Mouse (Mus musculus): ENCODE measurements at regions not wholly inside any gene's neighbourhood (a gene's known extent, or its start where the extent isn't known, plus 50 kb on each side); places are given as distances from the start of the nearest gene placed in this dataset.
A peak's percentile ranks its signal among the peaks of the same experiment; 100 is the strongest.

DNA sequence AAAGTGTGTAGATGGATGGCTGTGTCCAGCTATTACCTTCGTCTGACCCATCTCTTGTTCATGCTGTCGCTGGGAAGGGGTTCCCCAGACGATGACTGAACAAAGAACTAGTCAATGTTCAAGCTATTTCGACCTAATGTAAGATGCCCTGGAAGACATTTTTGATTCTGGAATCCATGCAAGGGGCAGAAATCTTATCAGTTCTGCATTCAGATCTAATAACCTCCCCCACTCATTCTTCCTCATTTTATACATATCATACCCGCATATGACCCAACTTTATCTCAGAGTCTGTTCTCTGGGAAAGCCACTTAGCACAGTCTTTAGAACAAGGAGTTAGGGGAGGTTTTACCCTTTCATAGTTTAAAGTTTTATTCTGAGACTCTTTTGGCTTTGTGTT, 52.2 kb upstream of the 2310009B15Rik start:
- no peak overlapping the region for H3K27ac ChIP-seq (ENCODE audit: control insufficient read depth, insufficient read depth, low read depth, low read length, poor library complexity)
- H3K4me1 ChIP-seq (ENCODE audit: control insufficient read depth, insufficient read depth, low read length): no peaks in the 10 kb centered on the region; the same call in 1 of the 2 replicates
- no peak overlapping the region for H3K4me3 ChIP-seq (replicated peaks; ENCODE audit: control insufficient read depth, low read depth, low read length)
- TF ChIP-seq CTCF (IDR thresholded peaks at IDR 0.05; ENCODE audit: control insufficient read depth, insufficient read depth, low read length) (no peak), POLR2A (IDR thresholded peaks at IDR 0.05; ENCODE audit: borderline replicate concordance, control insufficient read depth, low read depth, low read length) (no peak)
- 65% methylated on average over 5 of the region's 5 CpGs for WGBS

DNA sequence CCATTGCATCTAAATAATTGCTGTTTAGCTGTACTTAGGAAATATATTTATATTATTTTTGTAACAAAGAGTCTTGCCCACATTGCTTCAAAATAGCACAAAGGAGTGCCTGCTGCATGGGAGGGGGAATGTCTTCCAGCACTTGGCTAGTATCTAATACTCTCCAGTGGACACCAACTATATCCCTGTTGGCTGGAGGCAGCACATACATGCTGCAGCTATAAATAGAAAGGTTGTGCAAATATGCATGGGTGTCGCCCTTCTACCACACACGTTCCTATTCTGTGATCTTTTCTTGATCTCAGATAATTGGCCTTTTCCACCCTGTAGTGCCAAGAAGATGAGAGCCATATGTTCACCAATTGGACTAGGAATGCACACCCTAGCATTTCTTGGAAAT, 53.0 kb upstream of the 2310009B15Rik start:
- 20% methylated on average over 2 of the region's 2 CpGs for WGBS
- H3K27ac ChIP-seq (ENCODE audit: control insufficient read depth, insufficient read depth, low read depth, low read length, poor library complexity): no peak overlapping the region

DNA sequence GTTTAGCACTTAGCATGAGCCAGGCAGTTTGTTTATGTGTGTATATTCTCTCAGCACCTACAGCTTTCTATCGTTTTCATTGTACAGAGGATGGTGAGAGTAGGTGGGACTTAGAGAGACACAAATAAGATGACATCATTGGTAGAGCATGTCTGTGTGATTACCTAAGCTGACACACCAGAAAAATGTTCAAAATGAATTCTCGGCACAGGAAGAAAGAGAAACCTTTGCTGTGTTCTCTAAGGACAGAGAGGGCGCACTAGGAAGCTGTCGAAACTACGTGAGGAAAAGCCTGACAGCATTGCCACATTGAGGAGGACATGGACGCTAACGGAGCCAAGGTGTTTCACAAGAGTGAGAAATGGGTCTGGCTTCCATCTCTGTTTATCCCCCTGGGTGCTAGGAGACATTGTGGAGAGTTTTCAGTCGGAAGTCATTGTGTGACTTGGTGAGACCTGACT, 51.0 kb upstream of the Dennd1b start:
- TF ChIP-seq POLR2A (IDR thresholded peaks at IDR 0.05; ENCODE audit: borderline replicate concordance, control insufficient read depth, low read depth, low read length) (no peak), CTCF (IDR thresholded peaks at IDR 0.05; ENCODE audit: control insufficient read depth, insufficient read depth, low read length) (0 out of 2 replicates have a peak, but pooled peaks have one; percentile 19)
- Histone ChIP-seq H3K4me3 (replicated peaks; ENCODE audit: control insufficient read depth, low read depth, low read length) (no peak overlapping the region), H3K4me1 (ENCODE audit: control insufficient read depth, insufficient read depth, low read length) (no peaks in the 10 kb centered on the region; the same call in 1 of the 2 replicates), H3K27ac (ENCODE audit: control insufficient read depth, insufficient read depth, low read depth, low read length, poor library complexity) (no peak overlapping the region)
- WGBS: 8% methylated on average over 8 of the region's 8 CpGs

More for the DNA sequence above, 53.0 kb upstream of the 2310009B15Rik start:
- no peak overlapping the region for H3K4me3 ChIP-seq (replicated peaks; ENCODE audit: control insufficient read depth, low read depth, low read length)
- no peaks in the 10 kb centered on the region; the same call in 1 of the 2 replicates for H3K4me1 ChIP-seq (ENCODE audit: control insufficient read depth, insufficient read depth, low read length)
- TF ChIP-seq POLR2A (IDR thresholded peaks at IDR 0.05; ENCODE audit: borderline replicate concordance, control insufficient read depth, low read depth, low read length) (no peak), CTCF (IDR thresholded peaks at IDR 0.05; ENCODE audit: control insufficient read depth, insufficient read depth, low read length) (no peak)

DNA sequence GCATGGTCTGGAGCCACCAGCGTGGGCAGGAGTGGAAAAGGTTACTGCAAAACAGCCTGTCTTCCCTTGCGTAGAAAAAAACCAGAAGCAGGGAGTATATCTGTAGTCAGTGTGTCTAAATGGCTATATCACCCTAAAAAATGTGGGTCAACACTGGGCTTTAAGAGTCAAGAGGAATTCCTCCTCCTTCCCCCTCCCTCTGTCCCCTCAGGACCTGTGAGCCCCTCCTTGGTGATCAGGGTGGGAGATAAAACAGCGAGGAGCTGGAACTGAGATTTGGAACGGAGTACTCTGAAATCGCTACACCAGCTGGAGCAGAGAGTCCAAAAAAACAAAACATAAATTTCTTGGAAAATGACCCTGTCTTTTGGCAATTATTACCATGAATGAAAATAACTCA, 50.3 kb upstream of the Dennd1b start:
- no peak overlapping the region for H3K27ac ChIP-seq (ENCODE audit: control insufficient read depth, insufficient read depth, low read depth, low read length, poor library complexity)
- 74% methylated on average over 5 of the region's 5 CpGs for WGBS
- TF ChIP-seq POLR2A (IDR thresholded peaks at IDR 0.05; ENCODE audit: borderline replicate concordance, control insufficient read depth, low read depth, low read length) (no peak), CTCF (IDR thresholded peaks at IDR 0.05; ENCODE audit: control insufficient read depth, insufficient read depth, low read length) (no peak)
- H3K4me3 ChIP-seq (replicated peaks; ENCODE audit: control insufficient read depth, low read depth, low read length): no peak overlapping the region
- H3K4me1 ChIP-seq (ENCODE audit: control insufficient read depth, insufficient read depth, low read length): no peaks in the 10 kb centered on the region; the same call in 1 of the 2 replicates

DNA sequence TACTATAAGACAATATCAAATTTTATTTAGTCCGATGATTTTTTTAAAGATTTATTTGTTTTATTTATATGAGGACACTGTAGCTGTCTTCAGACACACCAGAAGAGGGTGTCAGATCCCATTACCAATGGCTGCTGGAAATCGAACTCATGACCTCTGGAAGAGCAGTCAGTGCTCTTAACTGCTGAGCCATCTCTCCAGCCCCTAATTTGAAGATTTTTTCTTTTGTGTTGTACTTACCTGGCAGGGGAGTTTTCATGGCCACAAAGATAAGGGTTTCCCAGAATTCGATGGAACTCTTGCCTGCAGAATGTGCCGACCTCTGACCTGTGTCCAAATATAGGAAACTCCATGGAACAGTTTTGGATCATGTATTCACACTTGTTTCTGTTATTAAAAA, 49.8 kb upstream of the Dennd1b start:
- H3K4me1 ChIP-seq (ENCODE audit: control insufficient read depth, insufficient read depth, low read length): no peaks in the 10 kb centered on the region; the same call in 1 of the 2 replicates
- 75% methylated on average over 4 of the region's 4 CpGs for WGBS
- H3K27ac ChIP-seq (ENCODE audit: control insufficient read depth, insufficient read depth, low read depth, low read length, poor library complexity): no peak overlapping the region
- no peak overlapping the region for H3K4me3 ChIP-seq (replicated peaks; ENCODE audit: control insufficient read depth, low read depth, low read length)
- no peak for TF ChIP-seq POLR2A (IDR thresholded peaks at IDR 0.05; ENCODE audit: borderline replicate concordance, control insufficient read depth, low read depth, low read length)
- no peak for TF ChIP-seq CTCF (IDR thresholded peaks at IDR 0.05; ENCODE audit: control insufficient read depth, insufficient read depth, low read length)

Data from bone marrow, adult 2 months (tissue).